Comparison of ENCODE assay signal across 26 mouse cellular contexts in genomic region chr9:89900111-89900824, GRCm38 (mm10). TPM values are rescaled to one million over a fixed set of nuclear protein-coding genes. Genes with fewer than 3 reads are reported as not detected.
DNase-seq lines count a peak whose midpoint lies in the region; ATAC-seq and TF ChIP-seq lines count a peak whose summit lies in the region.
"Had no signal": no experiment of that assay in that cellular context is flagged by ENCODE, and none has a peak within 500 bp of the region (broad histone marks: within the 10 kb centered on the region; RNA-seq: fewer than 3 reads in every experiment).

No protein-coding gene starts in this region.

- H3K9ac ChIP-seq in forebrain, embryonic 11.5 days (ENCODE audit: low read length) = no peak overlapping the region
- H3K9ac ChIP-seq in forebrain, embryonic 16.5 days (replicated peaks; ENCODE audit: low read depth, low read length) = no peak overlapping the region
- H3K9ac ChIP-seq: forebrain, embryonic 15.5 days; heart, embryonic 15.5 days; hindbrain, embryonic 15.5 days; liver, embryonic 12.5 days; midbrain, embryonic 15.5 days; neural tube, embryonic 12.5 days had no signal

- H3K27ac ChIP-seq in forebrain, embryonic 11.5 days (ENCODE audit: low read depth, low read length) = no peak overlapping the region
- no peak overlapping the region for H3K27ac ChIP-seq in forebrain, embryonic 16.5 days (ENCODE audit: low read length)
- H3K27ac ChIP-seq in cerebellum, adult 2 months (ENCODE audit: insufficient read depth, low read length) = no peak overlapping the region
- H3K27ac ChIP-seq: forebrain, embryonic 15.5 days; heart, embryonic 15.5 days; hindbrain, embryonic 15.5 days; liver, embryonic 12.5 days; midbrain, embryonic 15.5 days; neural tube, embryonic 12.5 days had no signal

- H3K4me1 ChIP-seq in forebrain, embryonic 11.5 days (replicated peaks; ENCODE audit: control insufficient read depth, insufficient read depth, low read length) = no peaks in the 10 kb centered on the region
- H3K4me1 ChIP-seq in forebrain, embryonic 16.5 days (replicated peaks; ENCODE audit: control insufficient read depth, insufficient read depth, low read length) = peaks cover 9% of the 10 kb centered on the region
- 0 out of 2 replicates have a peak, but pooled peaks cover 2% of the 10 kb centered on the region for H3K4me1 ChIP-seq in cerebellum, adult 2 months (ENCODE audit: control insufficient read depth, insufficient read depth, low read length)
- H3K4me1 ChIP-seq: heart, embryonic 15.5 days; hindbrain, embryonic 15.5 days; liver, embryonic 12.5 days; midbrain, embryonic 15.5 days; neural tube, embryonic 12.5 days had no signal

- H3K27me3 ChIP-seq in forebrain, embryonic 11.5 days (ENCODE audit: control insufficient read depth, insufficient read depth, low read length) = no peaks in the 10 kb centered on the region; the same call in 1 of the 2 replicates
- H3K27me3 ChIP-seq in forebrain, embryonic 16.5 days (replicated peaks; ENCODE audit: control insufficient read depth, insufficient read depth, low read length) = 0 out of 2 replicates have a peak, but pooled peaks cover 2% of the 10 kb centered on the region
- H3K27me3 ChIP-seq in cerebellum, adult 2 months (ENCODE audit: control insufficient read depth, insufficient read depth, low read length) = no peaks in the 10 kb centered on the region
- H3K27me3 ChIP-seq: forebrain, embryonic 15.5 days; midbrain, embryonic 15.5 days; neural tube, embryonic 12.5 days had no signal

- TF ChIP-seq CTCF in cerebellum, adult 2 months (IDR thresholded peaks at IDR 0.05; ENCODE audit: borderline replicate concordance, insufficient read depth, low read depth, low read length) = no peak

- H3K4me3 ChIP-seq in forebrain, embryonic 11.5 days (ENCODE audit: low read depth, low read length) = no peak overlapping the region
- H3K4me3 ChIP-seq in forebrain, embryonic 16.5 days (replicated peaks; ENCODE audit: low read length) = no peak overlapping the region
- H3K4me3 ChIP-seq in cerebellum, adult 2 months (replicated peaks; ENCODE audit: insufficient read depth, low read depth, low read length) = no peak overlapping the region
- H3K4me3 ChIP-seq: forebrain, embryonic 15.5 days; heart, embryonic 15.5 days; hindbrain, embryonic 15.5 days; liver, embryonic 12.5 days; midbrain, embryonic 15.5 days; neural tube, embryonic 12.5 days had no signal

- H3K36me3 ChIP-seq in forebrain, embryonic 11.5 days (ENCODE audit: control insufficient read depth, insufficient read depth, low read length) = no peaks in the 10 kb centered on the region
- H3K36me3 ChIP-seq in forebrain, embryonic 16.5 days (ENCODE audit: control insufficient read depth, insufficient read depth) = no peaks in the 10 kb centered on the region
- H3K36me3 ChIP-seq: forebrain, embryonic 15.5 days; heart, embryonic 15.5 days; hindbrain, embryonic 15.5 days; liver, embryonic 12.5 days; midbrain, embryonic 15.5 days; neural tube, embryonic 12.5 days had no signal

- no peak overlapping the region for H3K4me2 ChIP-seq in forebrain, embryonic 11.5 days (ENCODE audit: low read depth, low read length, severe bottlenecking)
- no peak overlapping the region for H3K4me2 ChIP-seq in forebrain, embryonic 16.5 days (ENCODE audit: low read length)
- H3K4me2 ChIP-seq: forebrain, embryonic 15.5 days; heart, embryonic 15.5 days; hindbrain, embryonic 15.5 days; liver, embryonic 12.5 days; midbrain, embryonic 15.5 days; neural tube, embryonic 12.5 days had no signal

- no peak for TF ChIP-seq POLR2A in cerebellum, adult 2 months (IDR thresholded peaks at IDR 0.05; ENCODE audit: borderline replicate concordance, insufficient read depth, low read length)

- WGBS in forebrain, embryonic 11.5 days = 21% methylated on average over 14 of the region's 14 CpGs
- WGBS in forebrain, embryonic 16.5 days = 17% methylated on average over 14 of the region's 14 CpGs
- 34% methylated on average over 14 of the region's 14 CpGs for WGBS in cerebellum, adult 2 months

- H3K9me3 ChIP-seq in forebrain, embryonic 11.5 days (ENCODE audit: control insufficient read depth, low read length) = no peaks in the 10 kb centered on the region
- H3K9me3 ChIP-seq in forebrain, embryonic 16.5 days (ENCODE audit: control insufficient read depth, low read length) = no peaks in the 10 kb centered on the region
- H3K9me3 ChIP-seq: forebrain, embryonic 15.5 days; heart, embryonic 15.5 days; hindbrain, embryonic 15.5 days; liver, embryonic 12.5 days; midbrain, embryonic 15.5 days; neural tube, embryonic 12.5 days had no signal

- ATAC-seq in forebrain, embryonic 11.5 days (replicated peaks; ENCODE audit: low FRiP score) = no peak
- ATAC-seq in forebrain, embryonic 16.5 days = no peak
- ATAC-seq: forebrain, embryonic 15.5 days; inflammation-experienced regulatory T-cells, adult 6 months; liver, embryonic 12.5 days; midbrain, embryonic 15.5 days had no signal

- peak; percentile 52 for DNase-seq in forebrain, embryonic 11.5 days (ENCODE audit: low spot score)
- DNase-seq in layer of hippocampus, postnatal 25 days (ENCODE audit: extremely low spot score in 1 of 2, low spot score in 1 of 2) = peak; percentile 4 to 5
- DNase-seq in layer of hippocampus, adult 9-11 months = no peak
- DNase-seq in A20 (ENCODE audit: low read depth, low spot score) = peak; percentile 73
- peak; percentile 76 for DNase-seq in ZHBTc4 (ENCODE audit: low read depth, low spot score)
- no peak for DNase-seq in Muller cell, postnatal 12 days (ENCODE audit: inconsistent ontology term)
- DNase-seq in cerebellum, adult 2 months = no peak
- DNase-seq: adrenal gland, postnatal 10 days; cerebellum, adult 11 months; cerebellum, postnatal 10 days; kidney, adult 11 months; kidney, postnatal 14 days; layer of hippocampus, postnatal 36 days; left cerebral cortex, postnatal 4 days; lung, adult 18-20 months; lung, postnatal 14 days; thymus, postnatal 14 days had no signal

RNA-seq across cellular contexts. Expression of gene Rasgrf1, which starts 9.4 kb away (rescaled TPM):
- 0.08 TPM in 1 of 2 replicates, not detected in the other for polyA plus RNA-seq in forebrain, embryonic 11.5 days (2014; fragmentation: Nextera tagmentation; extraction: Ambion mirVana)
- 7.0 and 11.2 TPM in 2 replicates for polyA plus RNA-seq in forebrain, embryonic 16.5 days (2015; fragmentation: Nextera tagmentation; extraction: Ambion mirVana)
- 100 to 1,000 TPM; 405 to 439 TPM for total RNA-seq in layer of hippocampus, postnatal 25 days (2021)
- 168 and 172 TPM in 2 replicates for polyA plus RNA-seq in cerebellum, adult 2 months (2012; rRNA removed)
- polyA plus RNA-seq: embryonic facial prominence, embryonic 11.5 days; liver, embryonic 12.5 days had no signal

Comparison
In these comparisons a context has a peak if more than half of its experiments do, and no peak if none do; other contexts are left out.
1. DNase-seq: peak in forebrain, embryonic 11.5 days (single experiment), layer of hippocampus, postnatal 25 days (2 of 2), A20 (single experiment) and ZHBTc4 (single experiment); none in layer of hippocampus, adult 9-11 months (single experiment), Muller cell, postnatal 12 days (single experiment) and cerebellum, adult 2 months (0 of 2).
2. RNA of gene Rasgrf1, which starts 9.4 kb away (polyA plus RNA-seq): 168 to 172 TPM in cerebellum, adult 2 months; 7.0 to 11.2 TPM in forebrain, embryonic 16.5 days and 0.08 TPM in forebrain, embryonic 11.5 days; every median in the first group is over 10 times any median in the second.